Mouse (Mus musculus) MEL (cell line): ENCODE data around the gene Pld5.

Experiments used
- BHLHE40 ChIP-seq: IDR thresholded peaks from 2 replicates; pipeline ENCODE4 v1.6.1; 2012; ENCODE audit warnings: low read depth, mild to moderate bottlenecking, inconsistent platforms, low read length, improper control_type of control experiment, borderline replicate concordance
- CHD2 ChIP-seq: IDR thresholded peaks from 2 replicates; pipeline ENCODE4 v1.6.1; 2011; ENCODE audit warnings: low read length, improper control_type of control experiment
- CTCF ChIP-seq, 3 experiments: IDR thresholded peaks in 2 of 3; conservative IDR thresholded peaks in 1 of 3; 2 replicates each; pipeline ENCODE4 v1.5.1; 2011 to 2012; ENCODE audit warnings: low read length in 3 of 3, low read depth in 2 of 3, mild to moderate bottlenecking in 2 of 3, improper control_type of control experiment in 1 of 3, inconsistent platforms in 1 of 3, mixed read lengths in 1 of 3, moderate library complexity in 1 of 3; ENCODE audit not compliant: control insufficient read depth in 1 of 3, insufficient read depth in 1 of 3, poor library complexity in 1 of 3, severe bottlenecking in 1 of 3
- E2F4 ChIP-seq: IDR thresholded peaks from 2 replicates; pipeline ENCODE4 v1.6.1; 2011; ENCODE audit warnings: low read depth, low read length, improper control_type of control experiment, borderline replicate concordance
- ETS1 ChIP-seq: IDR thresholded peaks from 2 replicates; pipeline ENCODE4 v1.6.1; 2012; ENCODE audit warnings: low read depth, mild to moderate bottlenecking, inconsistent platforms, low read length, improper control_type of control experiment, moderate library complexity
- HCFC1 ChIP-seq: IDR thresholded peaks from 2 replicates; pipeline ENCODE4 v1.6.1; 2012; ENCODE audit warnings: low read depth, mild to moderate bottlenecking, inconsistent platforms, low read length, improper control_type of control experiment, moderate library complexity
- NELFE ChIP-seq: IDR thresholded peaks from 2 replicates; pipeline ENCODE4 v1.6.1; 2011; ENCODE audit warnings: low read depth, low read length, improper control_type of control experiment
- POLR2A ChIP-seq, 2 experiments: IDR thresholded peaks; 2 replicates each; pipeline ENCODE4 v1.6.1; 2011 to 2012; ENCODE audit warnings: low read length in 2 of 2, mild to moderate bottlenecking in 2 of 2, control low read depth in 1 of 2, improper control_type of control experiment in 1 of 2, low read depth in 1 of 2, moderate library complexity in 1 of 2; ENCODE audit not compliant: control insufficient read depth in 1 of 2, insufficient read depth in 1 of 2, poor library complexity in 1 of 2
- POLR2AphosphoS2 ChIP-seq: IDR thresholded peaks from 2 replicates; pipeline ENCODE4 v1.6.1; 2011; ENCODE audit warnings: low read length, improper control_type of control experiment
- POLR2AphosphoS5 ChIP-seq: IDR thresholded peaks from 2 replicates; pipeline ENCODE4 v1.6.1; 2012; ENCODE audit warnings: low read depth, borderline replicate concordance, mild to moderate bottlenecking, inconsistent platforms, low read length, moderate library complexity, mixed read lengths
- TAL1 ChIP-seq: IDR thresholded peaks from 2 replicates; pipeline ENCODE4 v1.6.1; 2012; ENCODE audit warnings: mild to moderate bottlenecking, inconsistent platforms, low read length, moderate library complexity, mixed read lengths
- TCF12 ChIP-seq: IDR thresholded peaks from 2 replicates; pipeline ENCODE4 v1.6.1; 2014; ENCODE audit warnings: low read depth, mild to moderate bottlenecking, inconsistent platforms, low read length, improper control_type of control experiment, moderate library complexity

GRCm38 (mm10) chr1:175938731-175939130, 336.4 kb downstream of the Pld5 start:
- TF ChIP-seq CTCF (IDR thresholded peaks at IDR 0.05 in 2 of 3, conservative IDR thresholded peaks at IDR 0.05 in 1 of 3; ENCODE audit: control insufficient read depth in 1 of 3, insufficient read depth in 1 of 3, low read depth in 2 of 3, low read length in 3 of 3, poor library complexity in 1 of 3, severe bottlenecking in 1 of 3) (no peak), TAL1 (no peak), POLR2A (IDR thresholded peaks at IDR 0.05; ENCODE audit: control insufficient read depth in 1 of 2, insufficient read depth in 1 of 2, low read depth in 1 of 2, low read length in 2 of 2, poor library complexity in 1 of 2) (no peak), E2F4 (no peak), TCF12 (no peak), BHLHE40 (no peak), CHD2 (no peak), POLR2AphosphoS5 (no peak), ETS1 (no peak), POLR2AphosphoS2 (no peak), NELFE (no peak), HCFC1 (no peak)
